Mouse (Mus musculus) myocyte (in vitro differentiated cells): Measurements from ENCODE around the gene Fkbp5. TPM values are rescaled to one million over a fixed set of nuclear protein-coding genes. Genes with fewer than 3 reads are reported as not detected.

Source experiments
- H3K27me3 ChIP-seq: one replicate; pipeline ENCODE4 v1.6.1; 2011; ENCODE audit not compliant: control insufficient read depth, insufficient read depth, insufficient read length
- H3K36me3 ChIP-seq: one replicate; pipeline ENCODE4 v1.6.1; 2011; ENCODE audit not compliant: control insufficient read depth, insufficient read depth
- H3K4me2 ChIP-seq: one replicate; pipeline ENCODE4 v1.6.1; 2011; ENCODE audit warnings: low read depth, control low read depth
- H3K4me3 ChIP-seq: one replicate; pipeline ENCODE4 v1.5.1; 2011; ENCODE audit warnings: mild to moderate bottlenecking, control low read depth, moderate library complexity
- H3K79me2 ChIP-seq: one replicate; pipeline ENCODE4 v1.6.1; 2011; ENCODE audit not compliant: control insufficient read depth, insufficient read depth
- H3ac ChIP-seq: one replicate; pipeline ENCODE4 v1.6.1; 2011; ENCODE audit not compliant: control insufficient read depth, insufficient read length
- CEBPB ChIP-seq: IDR thresholded peaks from 2 replicates; pipeline ENCODE4 v1.6.1; 2011; ENCODE audit warnings: mild to moderate bottlenecking, moderate library complexity; ENCODE audit not compliant: poor library complexity, insufficient read depth, severe bottlenecking
- E2F4 ChIP-seq: IDR thresholded peaks from one replicate; pipeline ENCODE4 v1.6.1; 2011; ENCODE audit warnings: mild to moderate bottlenecking, control low read depth, moderate library complexity; ENCODE audit not compliant: insufficient read depth
- MAX ChIP-seq: IDR thresholded peaks from one replicate; pipeline ENCODE4 v1.6.1; 2011; ENCODE audit warnings: low read depth, mild to moderate bottlenecking, control low read depth
- MYOD1 ChIP-seq, 3 experiments: IDR thresholded peaks; one replicate each; pipeline ENCODE4 v1.6.1; 2011; ENCODE audit warnings: control low read depth in 2 of 3, low read depth in 2 of 3, mild to moderate bottlenecking in 2 of 3, moderate library complexity in 1 of 3; ENCODE audit not compliant: insufficient read length in 2 of 3, control insufficient read depth in 1 of 3
- MYOG ChIP-seq, 3 experiments: IDR thresholded peaks; one replicate each; pipeline ENCODE4 v1.6.1; 2011; ENCODE audit warnings: control low read depth in 2 of 3, low read depth in 2 of 3, mild to moderate bottlenecking in 2 of 3; ENCODE audit not compliant: insufficient read length in 2 of 3, control insufficient read depth in 1 of 3, insufficient read depth in 1 of 3
- POLR2A ChIP-seq: IDR thresholded peaks from one replicate; pipeline ENCODE4 v1.6.1; 2011; ENCODE audit warnings: low read depth, mild to moderate bottlenecking, control low read depth, moderate library complexity; ENCODE audit not compliant: insufficient read length
- POLR2AphosphoS2 ChIP-seq: IDR thresholded peaks from one replicate; pipeline ENCODE4 v1.6.1; 2011; ENCODE audit warnings: low read depth, control low read depth; ENCODE audit not compliant: insufficient read length
- REST ChIP-seq: IDR thresholded peaks from one replicate; pipeline ENCODE4 v1.6.1; 2011; ENCODE audit warnings: mild to moderate bottlenecking, control low read depth, moderate library complexity; ENCODE audit not compliant: insufficient read depth, insufficient read length
- SRF ChIP-seq: IDR thresholded peaks from one replicate; pipeline ENCODE4 v1.6.1; 2011; ENCODE audit warnings: low read depth; ENCODE audit not compliant: control insufficient read depth, insufficient read length
- TCF12 ChIP-seq: IDR thresholded peaks from one replicate; pipeline ENCODE4 v1.6.1; 2011; ENCODE audit warnings: mild to moderate bottlenecking, control low read depth; ENCODE audit not compliant: poor library complexity, insufficient read depth, severe bottlenecking
- TCF3 ChIP-seq: IDR thresholded peaks from one replicate; pipeline ENCODE4 v1.6.1; 2011; ENCODE audit warnings: low read depth, control low read depth; ENCODE audit not compliant: insufficient read length
- USF1 ChIP-seq: IDR thresholded peaks from one replicate; pipeline ENCODE4 v1.6.1; 2011; ENCODE audit warnings: low read depth, mild to moderate bottlenecking, control low read depth, moderate library complexity
- polyA plus RNA-seq: library from polyadenylated mRNA; unstranded; fragments of >200 nt; fragmentation: generic; extraction: Trizol; gene quantifications from one replicate; pipeline ENCODE4 v1.2.1, GENCODE M21; 2012; ENCODE audit warnings: missing spikeins

The Fkbp5 gene
- polyA plus RNA-seq, 1 experiment: 11.6 TPM

DNA sequence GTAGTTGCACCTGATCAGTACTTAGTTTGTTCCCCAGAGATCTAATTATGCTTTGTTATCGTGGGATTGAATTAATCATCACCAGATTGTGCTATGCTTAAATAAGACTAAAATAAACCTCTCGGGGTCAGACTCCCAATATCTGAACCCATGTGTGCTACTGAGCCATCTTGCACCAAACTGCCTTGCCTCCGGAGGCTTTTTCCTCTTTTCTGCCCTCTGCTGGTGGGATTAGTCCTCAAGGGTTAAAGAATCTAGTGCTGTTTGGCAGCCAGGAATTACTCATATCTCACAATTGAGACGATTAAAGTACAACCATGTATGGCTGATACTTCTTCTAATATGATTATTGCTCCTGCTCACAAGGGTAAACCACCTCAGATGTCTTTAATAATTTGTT lies 62.2 kb downstream of the Fkbp5 start:
- Histone ChIP-seq H3K4me2 (no peak overlapping the region), H3K27me3 (no peaks in the 10 kb centered on the region), H3K36me3 (no peaks in the 10 kb centered on the region), H3ac (no peak overlapping the region), H3K4me3 (no peak overlapping the region), H3K79me2 (no peaks in the 10 kb centered on the region)
- no peak for TF ChIP-seq MYOG (IDR thresholded peaks at IDR 0.05; ENCODE audit: control insufficient read depth in 1 of 3, insufficient read depth in 1 of 3, insufficient read length in 2 of 3, low read depth in 2 of 3)

DNA sequence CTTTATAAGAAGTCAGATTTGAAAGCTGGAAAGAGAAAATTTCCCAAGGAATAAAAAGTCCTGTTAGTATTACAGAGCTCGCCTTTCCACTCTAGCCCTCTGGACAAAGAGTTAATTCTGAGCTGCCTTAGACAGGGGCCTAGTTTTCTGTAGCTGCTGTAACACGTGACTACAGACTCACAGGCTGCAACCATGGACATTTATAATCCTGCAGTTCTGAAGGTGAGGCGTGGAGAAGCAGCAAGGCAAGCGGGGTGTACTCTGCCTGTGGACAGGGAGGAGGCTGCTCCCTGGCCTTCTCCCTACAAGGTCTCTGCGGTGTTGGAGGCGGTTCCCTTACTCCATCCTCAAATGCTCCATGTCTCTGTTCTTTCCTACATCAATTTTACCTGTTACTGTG lies 64.4 kb downstream of the Fkbp5 start:
- no peaks in the 10 kb centered on the region for H3K36me3 ChIP-seq
- TF ChIP-seq POLR2AphosphoS2 (no peak), POLR2A (no peak), MAX (no peak)
- no peak overlapping the region for H3K4me3 ChIP-seq
- H3ac ChIP-seq: no peak overlapping the region
- no peak overlapping the region for H3K4me2 ChIP-seq
- no peaks in the 10 kb centered on the region for H3K27me3 ChIP-seq
- H3K79me2 ChIP-seq: no peaks in the 10 kb centered on the region

DNA sequence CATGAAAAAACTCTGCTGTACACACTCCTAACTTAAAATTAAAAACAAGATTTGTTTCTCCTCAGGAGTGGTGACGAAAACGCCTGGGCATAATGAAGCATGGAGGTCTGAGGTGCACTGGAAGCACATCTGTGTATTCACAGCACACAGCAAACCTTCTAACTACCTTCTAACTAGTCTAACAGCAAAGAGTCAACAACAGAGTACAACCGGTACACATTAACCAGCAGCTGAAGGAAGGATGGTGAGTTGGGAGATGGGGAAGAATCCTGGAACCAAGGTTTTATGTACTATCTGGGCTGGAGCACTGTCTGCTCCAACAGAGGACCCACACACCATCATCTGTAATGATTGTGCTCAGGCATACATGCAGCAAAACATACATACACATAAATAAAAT lies 65.4 kb downstream of the Fkbp5 start:
- Histone ChIP-seq H3K27me3 (no peaks in the 10 kb centered on the region), H3K4me3 (no peak overlapping the region), H3ac (no peak overlapping the region), H3K36me3 (no peaks in the 10 kb centered on the region), H3K79me2 (no peaks in the 10 kb centered on the region), H3K4me2 (no peak overlapping the region)
- TF ChIP-seq E2F4: no peak
- no peak for TF ChIP-seq POLR2A
- TF ChIP-seq USF1: no peak
- no peak for TF ChIP-seq POLR2AphosphoS2
- no peak for TF ChIP-seq CEBPB
- no peak for TF ChIP-seq TCF12
- no peak for TF ChIP-seq SRF
- TF ChIP-seq MYOG (IDR thresholded peaks at IDR 0.05; ENCODE audit: control insufficient read depth in 1 of 3, insufficient read depth in 1 of 3, insufficient read length in 2 of 3, low read depth in 2 of 3): no peak
- no peak for TF ChIP-seq MYOD1 (IDR thresholded peaks at IDR 0.05; ENCODE audit: control insufficient read depth in 1 of 3, insufficient read length in 2 of 3, low read depth in 2 of 3)

DNA sequence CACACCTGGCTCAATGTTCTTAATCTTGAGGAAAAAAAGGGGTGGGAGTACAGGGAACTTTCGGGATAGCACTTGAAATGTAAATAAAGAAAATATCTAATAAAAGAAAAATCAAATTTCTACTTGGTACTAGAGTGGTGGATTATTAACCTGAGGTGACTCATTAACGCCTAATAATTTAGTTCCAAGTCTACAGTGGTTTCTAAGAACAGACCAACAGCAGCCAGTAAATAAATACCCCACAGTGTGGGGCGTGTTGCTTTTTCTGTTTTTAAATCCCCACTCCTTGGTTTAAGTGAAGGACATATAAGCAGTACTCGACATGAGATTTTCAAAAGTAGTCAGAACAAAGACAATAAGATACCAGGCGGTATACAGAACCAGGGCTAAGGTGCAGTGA lies 65.8 kb downstream of the Fkbp5 start:
- H3K4me2 ChIP-seq: no peak overlapping the region
- no peak overlapping the region for H3ac ChIP-seq
- no peak for TF ChIP-seq POLR2A
- TF ChIP-seq MYOD1 (IDR thresholded peaks at IDR 0.05; ENCODE audit: control insufficient read depth in 1 of 3, insufficient read length in 2 of 3, low read depth in 2 of 3): no peak
- no peak for TF ChIP-seq E2F4
- TF ChIP-seq REST: no peak
- no peak for TF ChIP-seq POLR2AphosphoS2
- no peak for TF ChIP-seq MAX
- TF ChIP-seq MYOG (IDR thresholded peaks at IDR 0.05; ENCODE audit: control insufficient read depth in 1 of 3, insufficient read depth in 1 of 3, insufficient read length in 2 of 3, low read depth in 2 of 3): no peak
- no peak for TF ChIP-seq SRF
- no peak for TF ChIP-seq CEBPB
- no peak overlapping the region for H3K4me3 ChIP-seq
- H3K27me3 ChIP-seq: no peaks in the 10 kb centered on the region
- no peaks in the 10 kb centered on the region for H3K79me2 ChIP-seq
- no peaks in the 10 kb centered on the region for H3K36me3 ChIP-seq

DNA sequence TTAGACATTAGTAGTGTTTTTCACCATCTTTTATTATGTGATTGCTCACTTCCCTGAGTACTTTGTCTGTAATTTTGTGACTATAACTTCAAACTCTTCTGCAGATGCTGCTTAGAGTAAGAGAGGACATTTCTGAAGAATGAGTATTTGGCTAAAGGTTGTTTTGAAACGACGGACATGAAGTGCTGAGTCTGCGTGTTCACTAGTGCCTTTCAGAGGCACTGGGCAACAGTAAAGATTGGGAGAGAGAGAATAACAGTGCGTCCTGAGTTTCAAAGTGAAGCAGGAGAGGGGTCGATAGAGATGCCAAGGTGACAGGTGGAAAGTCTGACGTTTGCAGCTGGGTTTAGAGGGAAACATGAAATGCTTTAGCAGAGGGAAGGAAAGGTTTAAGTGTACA lies 69.1 kb downstream of the Fkbp5 start:
- Histone ChIP-seq H3K36me3 (no peaks in the 10 kb centered on the region), H3K79me2 (no peaks in the 10 kb centered on the region), H3K4me2 (peak overlapping the region; percentile 36), H3ac (no peak overlapping the region), H3K4me3 (no peak overlapping the region), H3K27me3 (no peaks in the 10 kb centered on the region)
- TF ChIP-seq CEBPB: no peak
- no peak for TF ChIP-seq POLR2A
- no peak for TF ChIP-seq TCF12
- no peak for TF ChIP-seq MAX
- no peak for TF ChIP-seq TCF3
- TF ChIP-seq MYOG (IDR thresholded peaks at IDR 0.05; ENCODE audit: control insufficient read depth in 1 of 3, insufficient read depth in 1 of 3, insufficient read length in 2 of 3, low read depth in 2 of 3): no peak
- TF ChIP-seq E2F4: no peak

DNA sequence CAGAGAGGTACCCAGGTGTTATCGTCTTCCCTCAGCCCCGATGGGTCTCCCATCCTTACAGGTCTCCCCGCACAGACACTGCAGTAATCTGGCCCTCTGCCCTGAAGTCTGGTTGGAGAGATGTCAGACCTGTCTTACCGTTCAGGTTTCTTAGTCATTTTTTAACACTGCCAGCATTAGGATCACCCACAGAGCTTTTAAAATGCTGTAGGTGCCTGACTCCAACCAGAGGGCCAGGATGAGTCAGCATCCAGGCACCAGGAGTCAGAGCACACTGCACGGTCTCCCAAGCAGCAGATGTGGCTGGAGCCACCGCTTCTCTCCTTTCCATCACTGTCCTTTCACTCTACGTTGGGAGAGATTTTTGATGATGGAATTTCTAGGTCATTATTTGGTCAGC lies 69.5 kb downstream of the Fkbp5 start:
- no peak for TF ChIP-seq CEBPB
- TF ChIP-seq POLR2A: no peak
- no peak for TF ChIP-seq MYOG (IDR thresholded peaks at IDR 0.05; ENCODE audit: control insufficient read depth in 1 of 3, insufficient read depth in 1 of 3, insufficient read length in 2 of 3, low read depth in 2 of 3)
- TF ChIP-seq SRF: no peak
- TF ChIP-seq E2F4: no peak
- no peak for TF ChIP-seq TCF3
- no peak for TF ChIP-seq MAX
- no peak for TF ChIP-seq USF1
- no peak for TF ChIP-seq POLR2AphosphoS2
- no peak for TF ChIP-seq MYOD1 (IDR thresholded peaks at IDR 0.05; ENCODE audit: control insufficient read depth in 1 of 3, insufficient read length in 2 of 3, low read depth in 2 of 3)
- no peak for TF ChIP-seq TCF12
- TF ChIP-seq REST: no peak
- Histone ChIP-seq H3ac (no peak overlapping the region), H3K27me3 (no peaks in the 10 kb centered on the region), H3K79me2 (no peaks in the 10 kb centered on the region), H3K36me3 (no peaks in the 10 kb centered on the region), H3K4me3 (no peak overlapping the region), H3K4me2 (peak overlapping the region; percentile 36)
